Mouse (Mus musculus): ENCODE measurements around the gene Nvl. TPM values are rescaled to one million over a fixed set of nuclear protein-coding genes. Genes with fewer than 3 reads are reported as not detected.

Nvl gene
- polyA plus RNA-seq, 1 experiment from 2014 or later = 42.1 TPM

GRCm38 (mm10) chr1:181063991-181064390, 80.0 kb downstream of the Nvl start:
- no peak overlapping the region for H3K27ac ChIP-seq
- H3K4me2 ChIP-seq (replicated peaks) = no peak overlapping the region
- no peaks in the 10 kb centered on the region for H3K4me1 ChIP-seq
- no peak overlapping the region for H3K4me3 ChIP-seq
- ATAC-seq (ENCODE audit: low FRiP score) = no peak
- no peaks in the 10 kb centered on the region for H3K9me3 ChIP-seq (replicated peaks)
- WGBS = 76% methylated on average over 2 of the region's 2 CpGs
- no peaks in the 10 kb centered on the region for H3K27me3 ChIP-seq
- no peak overlapping the region for H3K9ac ChIP-seq
- no peaks in the 10 kb centered on the region for H3K36me3 ChIP-seq

- no peak for ATAC-seq (ENCODE audit: low FRiP score)
- no peak overlapping the region for H3K9ac ChIP-seq
- no peak overlapping the region for H3K4me2 ChIP-seq (replicated peaks)
- no peaks in the 10 kb centered on the region; the same call in 1 of the 2 replicates for H3K9me3 ChIP-seq (replicated peaks)
- no peak overlapping the region for H3K4me3 ChIP-seq
- 56% methylated on average over 3 of the region's 3 CpGs for WGBS
- H3K27ac ChIP-seq = no peak overlapping the region
- H3K27me3 ChIP-seq = no peaks in the 10 kb centered on the region
- no peaks in the 10 kb centered on the region for H3K4me1 ChIP-seq
- H3K36me3 ChIP-seq = no peaks in the 10 kb centered on the region
These were observed 82.1 kb downstream of the Nvl start for GRCm38 (mm10) chr1:181061784-181062485.

GRCm38 (mm10) chr1:181052898-181053297, 91.1 kb downstream of the Nvl start:
- no peaks in the 10 kb centered on the region for H3K27me3 ChIP-seq
- 89% methylated on average over 4 of the region's 4 CpGs for WGBS
- ATAC-seq (ENCODE audit: low FRiP score) = no peak

GRCm38 (mm10) chr1:181050937-181051336, 93.1 kb downstream of the Nvl start, which contains the start of gene 9130409I23Rik:
9130409I23Rik (plus strand) TSS chr1:181051237.
- H3K9me3 ChIP-seq (replicated peaks) = no peaks in the 10 kb centered on the region
- H3K27me3 ChIP-seq = no peaks in the 10 kb centered on the region
- 85% methylated on average over 6 of the region's 6 CpGs for WGBS
- no peak within 1 kb of the TSS for H3K27ac ChIP-seq
- no peak within 1 kb of the TSS for H3K4me2 ChIP-seq (replicated peaks)
- H3K36me3 ChIP-seq = no peaks in the 10 kb centered on the region
- no peak within 1 kb of the TSS for H3K9ac ChIP-seq
- H3K4me1 ChIP-seq = no peaks in the 10 kb centered on the region
- no peak within 1 kb of the TSS for H3K4me3 ChIP-seq
- no peak for ATAC-seq (ENCODE audit: low FRiP score)

More at GRCm38 (mm10) chr1:181052898-181053297, 91.1 kb downstream of the Nvl start:
- H3K9me3 ChIP-seq (replicated peaks) = no peaks in the 10 kb centered on the region; the same call in 1 of the 2 replicates
- no peaks in the 10 kb centered on the region for H3K36me3 ChIP-seq
- no peak overlapping the region for H3K9ac ChIP-seq
- H3K4me3 ChIP-seq = no peak overlapping the region
- H3K4me1 ChIP-seq = no peaks in the 10 kb centered on the region
- H3K27ac ChIP-seq = no peak overlapping the region
- H3K4me2 ChIP-seq (replicated peaks) = no peak overlapping the region

GRCm38 (mm10) chr1:181049328-181049842, 94.6 kb downstream of the Nvl start:
- Histone ChIP-seq H3K4me1 (no peaks in the 10 kb centered on the region), H3K27me3 (no peaks in the 10 kb centered on the region), H3K9ac (no peak overlapping the region), H3K4me3 (no peak overlapping the region), H3K9me3 (replicated peaks) (no peaks in the 10 kb centered on the region), H3K27ac (no peak overlapping the region), H3K4me2 (replicated peaks) (no peak overlapping the region), H3K36me3 (no peaks in the 10 kb centered on the region)
- ATAC-seq (ENCODE audit: low FRiP score) = no peak

GRCm38 (mm10) chr1:181047520-181047919, 96.5 kb downstream of the Nvl start:
- no peaks in the 10 kb centered on the region for H3K9me3 ChIP-seq (replicated peaks)
- H3K4me3 ChIP-seq = no peak overlapping the region
- no peak for ATAC-seq (ENCODE audit: low FRiP score)
- no peaks in the 10 kb centered on the region for H3K4me1 ChIP-seq
- H3K27me3 ChIP-seq = no peaks in the 10 kb centered on the region
- WGBS = 59% methylated on average over 1 of the region's 1 CpGs
- H3K27ac ChIP-seq = no peak overlapping the region
- no peak overlapping the region for H3K9ac ChIP-seq
- H3K36me3 ChIP-seq = no peaks in the 10 kb centered on the region
- H3K4me2 ChIP-seq (replicated peaks) = no peak overlapping the region

- H3K4me3 ChIP-seq = no peak overlapping the region
- no peak overlapping the region; the same call in 1 of the 2 replicates for H3K4me2 ChIP-seq (replicated peaks)
- H3K4me1 ChIP-seq = no peaks in the 10 kb centered on the region
- ATAC-seq (ENCODE audit: low FRiP score) = no peak
- H3K36me3 ChIP-seq = no peaks in the 10 kb centered on the region
- 11% methylated on average over 4 of the region's 4 CpGs for WGBS
- H3K9ac ChIP-seq = no peak overlapping the region
- no peak overlapping the region for H3K27ac ChIP-seq
- H3K27me3 ChIP-seq = 0 out of 2 replicates have a peak, but pooled peaks cover 3% of the 10 kb centered on the region
- H3K9me3 ChIP-seq (replicated peaks) = no peaks in the 10 kb centered on the region
These were observed 104.4 kb downstream of the Nvl start for GRCm38 (mm10) chr1:181039652-181040051.

GRCm38 (mm10) chr1:181037623-181038022, 106.4 kb downstream of the Nvl start:
- Histone ChIP-seq H3K4me3 (no peak overlapping the region), H3K36me3 (no peaks in the 10 kb centered on the region), H3K27ac (no peak overlapping the region), H3K27me3 (0 out of 2 replicates have a peak, but pooled peaks cover 3% of the 10 kb centered on the region), H3K4me2 (replicated peaks) (no peak overlapping the region), H3K9ac (no peak overlapping the region), H3K9me3 (replicated peaks) (no peaks in the 10 kb centered on the region), H3K4me1 (no peaks in the 10 kb centered on the region)
- 75% methylated on average over 4 of the region's 4 CpGs for WGBS
- no peak for ATAC-seq (ENCODE audit: low FRiP score)

Other genes starting within 250 kb of the Nvl start
- gene Pycr2, start 239.9 kb downstream of the Nvl start, polyA plus RNA-seq (2016; fragmentation: Nextera tagmentation; extraction: Ambion mirVana) = 80.3 and 91.6 TPM in 2 replicates
- gene Lefty1, start 209.2 kb downstream of the Nvl start, polyA plus RNA-seq (2016; fragmentation: Nextera tagmentation; extraction: Ambion mirVana) = 0.46 and 1.7 TPM in 2 replicates
- gene Tmem63a, start 201.9 kb downstream of the Nvl start, polyA plus RNA-seq (2016; fragmentation: Nextera tagmentation; extraction: Ambion mirVana) = 6.9 and 7.2 TPM in 2 replicates
- 2.1 and 2.4 TPM in 2 replicates for gene Ephx1, start 123.3 kb downstream of the Nvl start, polyA plus RNA-seq (2016; fragmentation: Nextera tagmentation; extraction: Ambion mirVana)
- gene 9130409I23Rik, start 93.0 kb downstream of the Nvl start, polyA plus RNA-seq (2016; fragmentation: Nextera tagmentation; extraction: Ambion mirVana) = 0.10 TPM in 1 of 2 replicates, not detected in the other
- gene Cnih4, start 489 bp upstream of the Nvl start, polyA plus RNA-seq (2016; fragmentation: Nextera tagmentation; extraction: Ambion mirVana) = 60.7 and 63.1 TPM in 2 replicates
- 46.5 and 47.0 TPM in 2 replicates for gene Wdr26, start 67.8 kb upstream of the Nvl start, polyA plus RNA-seq (2016; fragmentation: Nextera tagmentation; extraction: Ambion mirVana)
- gene Cnih3, start 208.4 kb upstream of the Nvl start, polyA plus RNA-seq (2016; fragmentation: Nextera tagmentation; extraction: Ambion mirVana) = 2.6 and 5.1 TPM in 2 replicates

All from hindbrain, embryonic 12.5 days (tissue).